Mouse (Mus musculus): ENCODE data around the gene Smarca4. TPM values are rescaled to one million over a fixed set of nuclear protein-coding genes. Genes with fewer than 3 reads are reported as not detected.

Smarca4 gene
- polyA plus RNA-seq (2012; rRNA removed) = 77.3 and 80.3 TPM in 2 replicates

DNA sequence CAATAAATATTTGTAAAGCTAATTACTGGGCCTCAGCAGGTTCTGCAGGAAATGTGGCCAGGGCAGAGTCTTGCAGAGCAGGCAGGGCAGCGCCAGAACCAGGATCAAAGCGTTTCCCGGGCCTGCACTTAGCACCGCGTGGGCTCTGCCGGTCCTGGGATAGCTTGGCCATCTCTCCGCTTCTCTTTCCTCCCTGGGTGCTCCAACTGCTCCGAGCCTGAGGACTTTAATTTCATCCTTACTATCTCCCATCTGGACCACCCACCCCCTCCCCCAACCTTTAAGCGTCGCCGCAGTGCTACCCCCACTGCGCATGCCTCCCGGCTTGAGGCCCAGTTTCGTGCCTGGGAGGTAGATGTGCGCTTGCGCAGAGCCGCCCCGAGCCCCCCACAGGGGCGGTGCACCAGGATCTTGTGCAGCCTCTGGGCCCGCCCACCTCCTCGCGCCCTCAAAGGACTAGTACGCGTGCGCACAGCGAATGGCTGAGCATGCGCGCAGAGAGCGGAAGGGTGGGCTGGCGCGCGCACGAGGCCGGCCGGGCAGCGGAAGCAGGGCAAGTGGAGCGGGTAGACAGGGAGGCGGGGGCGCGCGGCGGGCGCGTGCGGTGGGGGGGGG lies at the start of gene Smarca4:
Gene Smarca4 (plus strand): TSS at position 553 of the 615 bp plus-strand sequence.
- TF ChIP-seq POLR2A (IDR thresholded peaks at IDR 0.05; ENCODE audit: extremely low read depth, insufficient read depth, low read length) (peak; percentile 89), CTCF (IDR thresholded peaks at IDR 0.05; ENCODE audit: extremely low read depth, insufficient read depth, low read length) (no peak)
- Histone ChIP-seq H3K4me3 (ENCODE audit: insufficient read depth, low read length) (peak within 1 kb of the TSS; percentile 50), H3K27ac (ENCODE audit: insufficient read depth, low read length) (peak within 1 kb of the TSS; percentile 94), H3K4me1 (ENCODE audit: control insufficient read depth, insufficient read depth, low read length) (0 out of 2 replicates have a peak, but pooled peaks cover 2% of the 10 kb centered on the region)

DNA sequence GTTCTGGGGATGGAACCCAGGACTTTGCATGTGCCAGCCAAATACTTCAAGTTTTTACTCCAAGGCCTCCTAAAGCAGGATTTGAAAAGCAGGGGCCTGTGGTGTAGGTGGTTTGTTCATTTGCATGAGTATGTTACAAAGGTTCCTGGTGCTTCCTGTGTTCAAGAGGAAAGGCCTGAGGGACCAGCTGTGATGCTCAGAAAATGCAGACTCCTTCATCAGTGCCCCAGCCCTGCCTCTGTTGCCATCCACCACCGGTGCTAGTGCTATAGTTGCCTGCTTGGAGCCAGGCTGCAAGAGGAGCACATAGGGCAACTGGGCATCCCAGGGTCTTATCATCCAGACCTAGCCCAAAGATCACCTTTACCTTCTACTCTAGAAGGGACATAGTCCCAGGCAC lies 49.4 kb upstream of the Smarca4 start:
- H3K27ac ChIP-seq (ENCODE audit: insufficient read depth, low read length) = no peak overlapping the region
- TF ChIP-seq CTCF (IDR thresholded peaks at IDR 0.05; ENCODE audit: extremely low read depth, insufficient read depth, low read length) (no peak), POLR2A (IDR thresholded peaks at IDR 0.05; ENCODE audit: extremely low read depth, insufficient read depth, low read length) (no peak)
- H3K4me1 ChIP-seq (ENCODE audit: control insufficient read depth, insufficient read depth, low read length) = 0 out of 2 replicates have a peak, but pooled peaks cover 2% of the 10 kb centered on the region
- no peak overlapping the region for H3K4me3 ChIP-seq (ENCODE audit: insufficient read depth, low read length)

GRCm38 (mm10) chr9:21567051-21567450 lies 48.9 kb upstream of the Smarca4 start:
- H3K4me3 ChIP-seq (ENCODE audit: insufficient read depth, low read length) = no peak overlapping the region
- H3K27ac ChIP-seq (ENCODE audit: insufficient read depth, low read length) = no peak overlapping the region
- no peak for TF ChIP-seq POLR2A (IDR thresholded peaks at IDR 0.05; ENCODE audit: extremely low read depth, insufficient read depth, low read length)
- TF ChIP-seq CTCF (IDR thresholded peaks at IDR 0.05; ENCODE audit: extremely low read depth, insufficient read depth, low read length) = no peak
- H3K4me1 ChIP-seq (ENCODE audit: control insufficient read depth, insufficient read depth, low read length) = 0 out of 2 replicates have a peak, but pooled peaks cover 2% of the 10 kb centered on the region

GRCm38 (mm10) chr9:21568657-21569255 lies 47.2 kb upstream of the Smarca4 start:
- Histone ChIP-seq H3K4me1 (ENCODE audit: control insufficient read depth, insufficient read depth, low read length) (0 out of 2 replicates have a peak, but pooled peaks cover 2% of the 10 kb centered on the region), H3K4me3 (ENCODE audit: insufficient read depth, low read length) (no peak overlapping the region), H3K27ac (ENCODE audit: insufficient read depth, low read length) (no peak overlapping the region)
- TF ChIP-seq POLR2A (IDR thresholded peaks at IDR 0.05; ENCODE audit: extremely low read depth, insufficient read depth, low read length) = no peak
- no peak for TF ChIP-seq CTCF (IDR thresholded peaks at IDR 0.05; ENCODE audit: extremely low read depth, insufficient read depth, low read length)

DNA sequence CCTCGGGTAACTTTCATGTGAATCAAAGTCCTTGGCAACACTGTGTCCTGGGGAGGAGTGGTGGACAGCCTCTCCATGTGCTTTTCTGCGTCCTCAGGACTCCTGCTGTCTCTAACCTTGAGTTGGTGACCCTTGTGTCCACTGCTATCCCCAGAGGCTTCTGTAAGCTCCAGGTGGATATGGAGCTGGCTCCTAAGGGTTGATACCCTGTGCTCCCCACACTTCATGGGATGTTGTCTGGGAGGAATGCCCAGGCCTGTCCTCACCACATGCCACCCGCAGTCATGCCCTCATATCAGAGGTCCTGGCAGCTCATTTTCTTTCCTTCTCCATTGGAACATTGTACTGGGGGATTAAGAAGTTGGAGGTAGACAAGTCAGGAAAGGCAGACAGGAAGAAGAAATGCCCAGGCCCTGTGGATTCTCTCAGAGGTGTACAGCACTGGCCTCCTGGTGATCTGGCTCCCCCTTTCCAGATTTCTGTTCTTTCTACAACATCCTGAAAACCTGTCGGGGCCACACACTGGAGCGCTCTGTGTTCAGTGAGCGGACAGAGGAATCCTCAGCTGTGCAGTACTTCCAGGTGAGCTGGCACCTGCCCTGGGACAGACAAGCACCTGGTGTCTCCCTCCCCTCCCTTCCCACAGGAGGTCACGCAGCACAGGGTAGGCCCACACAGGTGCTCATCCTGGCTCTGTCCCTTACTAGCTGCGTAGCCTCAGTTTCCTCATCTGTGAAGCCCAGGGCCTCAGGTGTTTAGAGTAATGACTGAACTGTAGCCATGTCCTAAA lies 41.8 kb upstream of the Smarca4 start:
- no peaks in the 10 kb centered on the region for H3K4me1 ChIP-seq (ENCODE audit: control insufficient read depth, insufficient read depth, low read length)
- TF ChIP-seq CTCF (IDR thresholded peaks at IDR 0.05; ENCODE audit: extremely low read depth, insufficient read depth, low read length) (no peak), POLR2A (IDR thresholded peaks at IDR 0.05; ENCODE audit: extremely low read depth, insufficient read depth, low read length) (no peak)
- no peak overlapping the region for H3K4me3 ChIP-seq (ENCODE audit: insufficient read depth, low read length)
- no peak overlapping the region for H3K27ac ChIP-seq (ENCODE audit: insufficient read depth, low read length)

DNA sequence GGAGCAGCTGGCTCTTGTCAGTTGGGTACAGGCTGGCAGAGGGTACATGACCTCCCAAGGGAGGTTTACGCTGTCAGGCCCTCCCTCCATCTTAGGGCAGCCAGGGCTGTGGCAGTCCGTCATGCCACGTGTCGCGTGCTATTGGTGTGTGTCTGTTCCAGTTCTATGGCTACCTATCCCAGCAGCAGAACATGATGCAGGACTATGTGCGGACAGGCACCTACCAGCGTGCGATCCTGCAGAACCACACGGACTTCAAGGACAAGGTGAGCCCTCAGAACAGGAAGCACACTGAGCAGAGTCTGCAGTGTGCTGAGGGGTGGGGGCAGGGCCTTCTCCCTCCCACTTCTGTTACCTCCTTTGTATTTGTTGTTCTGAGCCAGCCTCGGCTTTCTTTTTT lies 40.7 kb upstream of the Smarca4 start:
- Histone ChIP-seq H3K27ac (ENCODE audit: insufficient read depth, low read length) (no peak overlapping the region), H3K4me3 (ENCODE audit: insufficient read depth, low read length) (no peak overlapping the region), H3K4me1 (ENCODE audit: control insufficient read depth, insufficient read depth, low read length) (no peaks in the 10 kb centered on the region)
- TF ChIP-seq CTCF (IDR thresholded peaks at IDR 0.05; ENCODE audit: extremely low read depth, insufficient read depth, low read length) (no peak), POLR2A (IDR thresholded peaks at IDR 0.05; ENCODE audit: extremely low read depth, insufficient read depth, low read length) (no peak)

GRCm38 (mm10) chr9:21576286-21576685 lies 39.7 kb upstream of the Smarca4 start:
- Histone ChIP-seq H3K4me1 (ENCODE audit: control insufficient read depth, insufficient read depth, low read length) (no peaks in the 10 kb centered on the region), H3K4me3 (ENCODE audit: insufficient read depth, low read length) (no peak overlapping the region), H3K27ac (ENCODE audit: insufficient read depth, low read length) (no peak overlapping the region)
- TF ChIP-seq CTCF (IDR thresholded peaks at IDR 0.05; ENCODE audit: extremely low read depth, insufficient read depth, low read length) (no peak), POLR2A (IDR thresholded peaks at IDR 0.05; ENCODE audit: extremely low read depth, insufficient read depth, low read length) (no peak)

GRCm38 (mm10) chr9:21578226-21578625 lies 37.7 kb upstream of the Smarca4 start:
- H3K27ac ChIP-seq (ENCODE audit: insufficient read depth, low read length) = no peak overlapping the region
- no peak for TF ChIP-seq CTCF (IDR thresholded peaks at IDR 0.05; ENCODE audit: extremely low read depth, insufficient read depth, low read length)
- no peak for TF ChIP-seq POLR2A (IDR thresholded peaks at IDR 0.05; ENCODE audit: extremely low read depth, insufficient read depth, low read length)
- no peak overlapping the region for H3K4me3 ChIP-seq (ENCODE audit: insufficient read depth, low read length)
- H3K4me1 ChIP-seq (ENCODE audit: control insufficient read depth, insufficient read depth, low read length) = no peaks in the 10 kb centered on the region

DNA sequence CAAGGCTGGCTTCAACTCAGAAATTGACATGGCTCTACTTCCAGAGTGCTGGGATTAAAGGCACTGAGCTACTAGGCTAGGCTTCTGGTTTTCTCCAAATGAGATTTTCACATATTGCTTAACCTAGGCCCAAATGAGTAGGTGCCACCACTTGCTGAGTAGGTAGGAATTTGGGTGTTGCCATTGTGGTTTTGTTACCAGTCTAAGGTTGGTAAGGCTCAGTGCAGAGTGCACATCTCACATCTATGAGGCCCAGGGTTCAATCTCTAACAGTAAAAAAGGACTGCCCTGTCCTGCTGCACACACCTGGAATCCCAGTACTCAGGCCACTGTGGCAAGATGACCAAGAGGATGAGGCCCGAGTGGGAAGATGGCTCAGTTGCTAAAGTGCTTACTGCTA lies 30.6 kb upstream of the Smarca4 start:
- no peak overlapping the region for H3K4me3 ChIP-seq (ENCODE audit: insufficient read depth, low read length)
- H3K4me1 ChIP-seq (ENCODE audit: control insufficient read depth, insufficient read depth, low read length) = 0 out of 2 replicates have a peak, but pooled peaks cover 2% of the 10 kb centered on the region
- H3K27ac ChIP-seq (ENCODE audit: insufficient read depth, low read length) = no peak overlapping the region
- no peak for TF ChIP-seq POLR2A (IDR thresholded peaks at IDR 0.05; ENCODE audit: extremely low read depth, insufficient read depth, low read length)
- no peak for TF ChIP-seq CTCF (IDR thresholded peaks at IDR 0.05; ENCODE audit: extremely low read depth, insufficient read depth, low read length)
